Mouse (Mus musculus): ENCODE results near the gene Eif3i.

Gene Eif3i

DNA sequence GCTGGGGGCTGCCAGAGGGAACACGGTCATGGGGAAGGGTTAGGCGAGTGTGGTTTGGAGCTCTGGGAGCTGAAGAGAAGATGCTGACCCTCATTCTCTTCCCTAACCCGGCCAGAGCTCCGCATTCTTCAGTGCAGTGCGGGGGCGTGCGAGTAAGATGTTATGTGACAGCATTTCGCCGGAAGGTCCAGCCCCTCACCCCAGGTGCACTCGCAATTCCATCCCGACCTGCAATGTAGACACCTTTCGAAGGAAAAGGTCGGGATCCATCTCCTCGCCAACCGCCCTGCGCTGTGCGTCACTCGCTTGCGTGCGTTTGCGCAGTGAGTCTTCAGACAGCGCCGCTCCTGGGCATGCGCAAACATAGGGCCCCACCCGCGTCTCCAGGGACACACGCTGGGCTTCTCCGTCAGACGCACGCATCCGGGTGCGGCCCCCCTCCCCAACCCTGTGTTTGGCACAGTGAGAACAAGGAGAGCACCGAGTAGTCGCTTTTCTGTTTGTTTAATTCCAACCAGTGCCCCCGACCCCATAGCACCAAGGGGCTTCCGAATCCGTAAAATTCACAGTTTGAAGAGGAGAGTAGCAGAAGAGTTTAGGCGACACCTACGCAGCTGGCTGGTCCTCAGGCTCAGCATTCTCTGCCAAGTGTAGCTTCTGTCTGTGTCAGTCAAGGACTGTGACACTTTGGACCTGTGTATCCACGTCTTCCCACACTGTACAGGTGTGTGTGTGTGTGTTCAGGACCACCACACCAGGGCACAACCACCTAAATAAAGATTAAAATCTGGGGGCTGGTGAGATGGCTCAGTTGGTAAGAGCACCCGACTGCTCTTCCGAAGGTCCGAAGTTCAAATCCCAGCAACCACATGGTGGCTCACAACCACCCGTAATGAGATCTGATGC is 18.6 kb upstream of the Eif3i start, which contains the start of gene Iqcc:
Gene Iqcc, minus strand, starts transcription at position 314 of the 906 bp plus-strand sequence.
- peak; percentile 96 for DNase-seq

DNA sequence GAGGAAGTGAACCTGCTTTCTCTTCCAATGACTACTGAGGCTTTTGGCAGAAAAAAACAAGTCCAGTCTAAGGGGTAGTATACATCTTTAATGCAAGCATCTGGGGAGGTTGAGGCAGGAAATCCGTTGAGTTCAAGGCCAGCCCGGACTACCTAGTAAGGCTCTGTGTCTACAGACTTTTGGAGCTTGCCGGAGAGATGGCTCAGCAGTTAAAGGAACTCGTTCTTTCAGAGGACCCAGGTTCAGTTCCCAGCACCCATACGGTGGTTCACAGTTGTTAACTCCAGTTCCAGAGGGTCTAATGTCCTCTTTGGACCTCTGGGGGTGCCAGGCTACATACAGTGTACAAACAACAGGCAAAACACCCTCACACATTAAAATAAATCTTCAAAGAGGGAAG is 17.6 kb upstream of the Eif3i start:
- DNase-seq: no peak

- no peak for DNase-seq
Observed at GRCm38 (mm10) chr4:129617121-129617641, 16.7 kb upstream of the Eif3i start.

- no peak for DNase-seq
Observed at GRCm38 (mm10) chr4:129616631-129617030, 16.2 kb upstream of the Eif3i start.

- no peak for DNase-seq
Observed at GRCm38 (mm10) chr4:129615801-129616290, 15.4 kb upstream of the Eif3i start.

DNA sequence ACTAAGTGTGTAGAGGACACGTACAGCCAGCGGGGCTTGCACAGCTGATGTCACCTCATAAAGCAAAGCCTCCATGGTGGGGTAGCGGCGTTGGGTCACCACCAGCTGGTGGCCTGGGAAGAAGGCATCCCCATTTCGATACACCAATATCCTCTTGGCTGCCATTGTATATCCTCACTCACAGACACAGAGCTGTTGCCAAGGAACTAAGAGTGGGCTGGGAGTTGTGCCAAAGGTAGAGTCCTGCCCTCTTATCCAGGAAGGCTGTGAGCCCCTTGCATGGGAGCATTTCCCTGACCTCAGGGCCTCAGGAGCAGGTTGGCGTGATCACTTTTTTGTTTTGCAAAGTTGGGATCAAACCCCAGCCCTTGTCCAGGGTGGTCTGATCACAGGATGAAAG is 13.6 kb upstream of the Eif3i start, which contains the start of gene Dcdc2b:
Gene Dcdc2b, minus strand, starts transcription at position 165 of the 400 bp plus-strand sequence.
- no peak for DNase-seq

- DNase-seq: no peak
Observed at GRCm38 (mm10) chr4:129610472-129610871, 10.0 kb upstream of the Eif3i start.

DNA sequence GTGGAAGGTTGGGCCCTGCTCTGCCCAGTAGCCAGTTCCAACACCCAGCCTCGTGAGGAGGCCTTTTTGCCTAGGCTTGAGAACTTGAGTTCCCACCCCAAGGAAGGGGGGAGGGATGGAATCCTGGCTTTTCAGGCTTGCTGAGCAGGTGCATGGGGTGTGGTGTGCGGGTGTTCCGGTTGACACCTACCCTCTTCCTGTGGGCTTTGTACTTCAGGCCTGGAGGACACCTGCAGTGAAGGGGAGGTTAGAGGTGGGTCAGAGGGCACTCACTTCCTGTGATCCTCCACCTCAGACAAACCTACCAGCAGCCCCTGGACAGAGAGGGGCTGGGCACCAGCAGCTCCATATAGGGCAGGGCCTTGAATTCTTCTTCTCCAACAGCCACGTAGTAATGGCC is 9.6 kb upstream of the Eif3i start:
- DNase-seq: no peak

GRCm38 (mm10) chr4:129609139-129609631 is 8.7 kb upstream of the Eif3i start:
- no peak for DNase-seq

- DNase-seq: peak; percentile 90
Observed at GRCm38 (mm10) chr4:129608426-129609025, 8.1 kb upstream of the Eif3i start.

- no peak for DNase-seq
Observed at GRCm38 (mm10) chr4:129588865-129589264, 11.6 kb downstream of the Eif3i start.

- no peak for DNase-seq
Observed at GRCm38 (mm10) chr4:129586943-129587342, 13.5 kb downstream of the Eif3i start.

- no peak for DNase-seq
Observed at GRCm38 (mm10) chr4:129585773-129586172, 14.7 kb downstream of the Eif3i start.

DNA sequence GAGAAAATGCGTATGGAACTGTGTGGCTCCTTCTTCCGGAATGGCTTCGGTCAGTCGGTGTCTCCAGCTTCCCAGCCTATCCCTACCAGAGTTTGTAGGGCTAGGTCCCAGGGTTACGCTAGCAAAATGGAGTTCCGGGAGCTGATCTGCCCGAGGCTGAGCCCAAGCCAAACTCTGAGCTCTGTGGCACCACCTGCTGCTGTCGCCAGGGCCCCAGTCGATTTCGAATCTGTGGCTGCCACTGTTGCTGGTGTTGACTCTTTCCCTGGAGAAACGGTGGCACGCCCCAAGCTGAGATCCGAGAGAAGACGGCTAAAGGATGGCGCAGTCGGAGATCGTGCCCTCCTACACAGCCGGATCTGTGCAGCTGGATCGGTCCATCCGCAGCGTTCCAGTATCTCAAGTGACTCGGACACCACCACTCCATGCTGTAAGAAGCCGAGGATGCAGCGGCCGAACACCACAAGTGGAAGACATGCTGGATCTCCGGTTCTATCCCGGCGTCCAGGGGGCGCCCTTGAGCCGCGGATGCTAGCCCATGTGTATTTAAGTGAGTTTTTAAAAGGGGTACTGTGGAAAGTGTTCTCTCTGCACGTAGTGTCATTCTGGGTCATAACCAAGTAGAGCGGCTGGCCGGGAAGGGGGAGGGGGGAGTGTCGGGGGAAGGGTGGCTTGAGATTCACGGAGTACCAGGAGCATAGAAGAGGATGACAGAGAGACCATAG is 15.4 kb downstream of the Eif3i start:
- peak; percentile 90 for DNase-seq

GRCm38 (mm10) chr4:129584370-129584769 is 16.1 kb downstream of the Eif3i start:
- peak; percentile 30 for DNase-seq

DNA sequence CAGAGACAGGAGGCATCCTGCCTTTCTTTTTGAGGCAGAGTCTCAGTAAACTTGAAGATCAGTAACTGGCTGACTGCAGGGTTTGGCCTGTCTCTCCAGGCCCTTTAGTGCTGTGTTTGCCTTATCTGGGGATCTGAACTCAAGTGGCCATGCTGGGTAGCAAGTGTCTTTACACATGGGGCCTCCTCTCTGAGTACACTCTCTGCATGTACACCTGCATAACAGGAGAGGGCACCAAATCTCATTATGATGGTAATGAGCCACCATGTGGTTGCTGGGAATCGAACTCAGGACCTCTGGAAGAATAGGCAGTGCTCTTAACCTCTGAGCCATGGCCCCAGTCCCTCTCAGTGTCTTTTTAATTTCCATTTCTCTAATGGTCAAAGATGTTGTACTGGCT is 18.2 kb downstream of the Eif3i start:
- no peak for DNase-seq

DNA sequence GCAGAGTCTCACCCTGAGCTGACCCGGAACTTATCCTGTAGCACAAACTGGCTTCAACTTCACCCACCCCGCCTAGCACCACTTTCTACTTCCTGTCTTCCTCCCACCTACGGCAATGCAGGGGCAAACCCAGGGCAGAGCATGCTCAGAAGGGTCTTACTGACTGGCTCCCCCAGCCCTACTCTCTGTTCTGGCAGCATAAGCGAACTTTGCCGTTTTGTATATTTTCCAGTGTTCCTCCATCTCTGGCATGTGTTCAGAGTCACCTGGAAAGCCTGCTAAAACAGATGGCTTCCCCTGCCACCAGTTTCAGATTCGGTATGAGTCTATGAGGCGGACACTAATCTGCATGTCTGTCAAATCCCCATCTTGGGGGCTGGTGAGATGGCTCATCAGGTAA is 20.1 kb downstream of the Eif3i start:
- DNase-seq: no peak

- DNase-seq: no peak
Observed at GRCm38 (mm10) chr4:129578466-129578865, 22.0 kb downstream of the Eif3i start, which contains the start of gene Fam167b. TSS of gene Fam167b (minus strand) at chr4:129578549.

DNA sequence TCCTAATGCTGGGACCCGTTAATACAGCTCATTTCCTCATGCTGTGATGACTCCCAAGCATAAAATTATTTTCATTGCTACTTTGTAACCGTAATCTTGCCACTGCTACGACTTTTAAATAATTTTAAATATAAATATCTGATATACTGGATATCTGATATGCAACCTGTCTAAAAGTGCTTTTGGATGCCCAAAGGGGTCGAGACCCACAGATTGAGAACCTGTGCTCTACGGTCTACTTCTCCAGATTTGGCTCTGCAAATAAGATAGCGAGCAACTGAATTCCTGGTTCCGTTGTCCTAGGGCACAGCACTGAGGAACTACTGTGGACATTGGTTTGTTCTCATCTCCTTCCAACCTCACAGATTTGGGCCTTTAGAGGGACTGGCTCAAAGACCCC is 22.8 kb downstream of the Eif3i start:
- DNase-seq: no peak

- DNase-seq: peak; percentile 86
Observed at GRCm38 (mm10) chr4:129576863-129577491, 23.5 kb downstream of the Eif3i start.

- peak; percentile 21 for DNase-seq
Observed at GRCm38 (mm10) chr4:129575171-129575844, 25.1 kb downstream of the Eif3i start.

GRCm38 (mm10) chr4:129573430-129573829 is 27.0 kb downstream of the Eif3i start, which contains the start of gene Lck:
TSS of gene Lck (minus strand) at chr4:129573641.
- DNase-seq: no peak

Data from embryo, embryonic 11 days (tissue).